Mouse (Mus musculus): Measurements from ENCODE around the gene Setd3.
A peak's percentile ranks its signal among the peaks of the same experiment; 100 is the strongest.
"Not testable (repeated sequence)": the region's sequence is repeated elsewhere in the genome, so short reads cannot be mapped to it uniquely, and the experiment has no call there.

Setd3 gene

GRCm38 (mm10) chr12:108143624-108144498 is 35.3 kb downstream of the Setd3 start:
- no peak for DNase-seq (ENCODE audit: low read depth, low spot score)

DNA sequence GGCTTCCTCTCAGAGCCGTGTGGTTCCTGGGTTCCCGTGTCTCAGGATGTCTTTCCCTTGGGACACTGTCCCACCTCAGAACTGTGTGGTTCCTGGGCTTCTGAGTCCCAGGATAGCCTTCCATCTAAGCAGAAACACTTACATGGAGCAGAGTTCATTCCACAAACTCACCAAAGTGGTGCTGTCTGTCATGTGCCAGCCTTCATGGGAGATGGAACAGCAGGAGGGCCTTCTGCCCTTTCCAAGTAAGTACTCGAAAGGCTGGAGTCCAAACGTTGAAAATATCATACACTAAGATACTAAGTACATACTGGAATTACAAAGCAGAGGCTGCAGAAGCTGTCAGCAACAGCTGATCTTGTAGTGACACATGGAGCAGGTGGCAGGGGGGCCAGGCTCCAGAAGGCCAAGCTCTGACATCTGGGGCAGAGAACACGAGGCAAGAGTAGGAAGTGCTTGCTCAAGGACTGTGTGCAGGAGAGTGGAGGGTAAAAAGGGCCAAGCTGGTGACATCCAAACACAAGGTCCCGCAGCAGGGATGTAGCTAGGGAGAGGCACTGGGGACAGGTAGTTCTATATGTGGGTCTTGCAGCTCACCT is 43.4 kb downstream of the Setd3 start:
- no peak for DNase-seq (ENCODE audit: low read depth, low spot score)

- DNase-seq (ENCODE audit: low read depth, low spot score), result no peak
These were observed 45.9 kb downstream of the Setd3 start for GRCm38 (mm10) chr12:108133181-108133580.

DNA sequence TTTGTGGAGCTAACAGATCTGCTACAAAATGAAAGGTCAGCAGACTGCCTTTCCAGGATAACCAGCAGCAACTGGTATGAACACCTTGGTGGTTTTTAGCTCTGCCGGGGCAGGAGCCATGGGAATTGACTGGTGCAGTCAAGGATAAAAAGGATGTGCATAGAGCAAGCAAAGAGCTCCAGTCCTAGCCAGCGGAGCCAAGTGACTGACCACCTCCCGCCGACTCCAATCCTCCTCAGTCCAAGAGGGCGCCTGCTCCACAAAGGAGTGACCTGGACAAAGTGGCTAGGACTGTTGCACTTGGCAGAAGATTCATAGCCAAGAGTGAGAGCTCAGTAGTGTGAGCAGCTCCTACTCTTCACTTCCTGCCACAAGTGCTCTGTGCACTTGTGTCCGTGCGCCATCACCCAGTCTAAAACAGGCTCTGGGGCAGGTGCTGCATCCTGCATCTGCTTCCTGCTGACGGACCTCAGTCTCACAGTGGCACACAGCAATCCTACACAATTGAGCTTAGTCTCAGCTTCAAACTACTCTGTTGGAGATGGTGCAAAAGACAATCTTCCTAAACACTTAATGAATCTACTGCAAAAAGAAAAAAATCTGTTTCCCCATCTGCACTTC is 46.6 kb downstream of the Setd3 start:
- DNase-seq (ENCODE audit: low read depth, low spot score), result no peak

DNA sequence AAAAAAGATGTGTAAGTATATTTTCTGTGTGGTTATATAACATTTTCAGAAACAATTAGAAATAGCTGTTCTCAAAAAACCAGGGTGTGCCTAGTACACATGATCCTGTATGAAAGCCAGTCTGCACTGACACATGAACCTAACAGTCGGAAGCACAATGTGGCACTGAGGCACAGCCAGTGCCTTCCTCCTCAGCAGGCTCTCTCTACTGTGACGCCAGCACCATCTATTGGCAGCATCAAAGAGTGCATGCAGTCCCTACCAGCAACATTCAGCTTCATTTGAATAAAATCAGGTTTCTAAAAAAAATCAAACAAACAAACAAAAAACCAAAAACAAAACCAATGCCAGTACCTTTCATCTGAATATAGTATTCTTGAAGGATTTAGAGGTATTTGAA is 57.8 kb downstream of the Setd3 start:
- peak; percentile 94 for DNase-seq (ENCODE audit: low read depth, low spot score)

DNA sequence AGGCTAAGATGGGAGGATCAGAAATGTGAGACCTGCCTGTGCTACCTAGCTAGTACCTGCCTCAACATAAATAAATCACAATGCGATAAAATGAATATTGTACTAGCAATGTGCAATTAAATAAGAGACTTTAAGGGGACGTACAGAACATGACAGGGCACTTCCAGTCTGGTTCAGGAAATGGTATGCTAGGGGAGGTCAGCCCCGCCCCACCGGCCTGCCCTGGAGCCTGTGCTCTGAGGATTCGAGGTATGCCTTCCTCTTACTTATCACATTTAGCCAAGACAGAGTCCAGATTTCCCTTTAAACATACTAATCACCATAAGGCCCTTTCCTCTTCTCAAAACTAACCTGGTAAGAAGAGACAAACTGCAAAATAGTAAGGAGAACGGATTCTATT is 58.7 kb downstream of the Setd3 start:
- DNase-seq (ENCODE audit: low read depth, low spot score), result no peak

- DNase-seq (ENCODE audit: low read depth, low spot score), result no peak
These were observed 59.2 kb downstream of the Setd3 start for GRCm38 (mm10) chr12:108119930-108120329.

- DNase-seq (ENCODE audit: low read depth, low spot score), result no peak
These were observed 60.1 kb downstream of the Setd3 start for GRCm38 (mm10) chr12:108118902-108119531.

- DNase-seq (ENCODE audit: low read depth, low spot score), result no peak
These were observed 60.6 kb downstream of the Setd3 start for GRCm38 (mm10) chr12:108118503-108118901.

GRCm38 (mm10) chr12:108111191-108111590 is 67.9 kb downstream of the Setd3 start:
- DNase-seq (ENCODE audit: low read depth, low spot score), result no peak

- DNase-seq (ENCODE audit: low read depth, low spot score), result no peak
These were observed 68.4 kb downstream of the Setd3 start for GRCm38 (mm10) chr12:108110674-108111073.

DNA sequence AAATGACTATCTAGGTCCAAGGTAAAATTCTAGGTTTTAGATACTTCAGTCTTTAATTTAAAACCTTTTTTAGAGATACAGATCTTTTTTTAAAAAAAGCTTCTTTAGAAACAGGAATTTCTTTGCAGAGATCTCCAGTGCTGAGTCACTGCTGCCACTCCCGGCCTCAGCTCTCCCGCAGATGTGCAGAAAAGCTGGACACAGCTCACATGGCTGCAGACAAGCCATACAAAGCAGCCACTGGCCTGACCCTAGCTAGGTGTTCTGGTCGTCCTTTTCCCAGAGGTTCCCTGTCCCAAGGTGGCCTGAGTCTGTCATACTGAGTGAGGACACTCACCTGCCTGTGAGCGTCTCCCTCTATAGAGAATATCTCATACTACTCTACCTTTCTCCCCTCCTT is 69.4 kb downstream of the Setd3 start:
- peak; percentile 44 for DNase-seq (ENCODE audit: low read depth, low spot score)

DNA sequence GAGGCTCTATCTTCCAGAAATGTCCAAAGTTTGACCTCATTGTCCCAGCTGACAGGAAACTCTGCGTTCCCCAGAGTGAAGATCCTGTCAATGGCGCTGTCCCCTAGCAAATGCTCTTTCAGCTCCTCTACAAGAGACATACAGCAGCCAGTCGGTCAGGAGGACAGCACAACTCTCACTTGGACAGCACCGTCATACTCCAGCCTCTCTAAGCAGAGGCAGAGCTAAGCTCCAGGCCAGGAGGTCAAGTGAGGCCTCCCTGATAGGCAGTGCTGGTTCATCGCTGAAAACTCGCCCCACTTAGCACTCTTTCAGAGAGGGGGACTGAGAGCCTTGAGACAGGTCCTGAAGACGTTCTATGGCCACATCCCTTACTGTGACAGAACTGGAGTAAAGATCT is 70.5 kb downstream of the Setd3 start:
- not testable (repeated sequence) for DNase-seq (ENCODE audit: low read depth, low spot score)

DNA sequence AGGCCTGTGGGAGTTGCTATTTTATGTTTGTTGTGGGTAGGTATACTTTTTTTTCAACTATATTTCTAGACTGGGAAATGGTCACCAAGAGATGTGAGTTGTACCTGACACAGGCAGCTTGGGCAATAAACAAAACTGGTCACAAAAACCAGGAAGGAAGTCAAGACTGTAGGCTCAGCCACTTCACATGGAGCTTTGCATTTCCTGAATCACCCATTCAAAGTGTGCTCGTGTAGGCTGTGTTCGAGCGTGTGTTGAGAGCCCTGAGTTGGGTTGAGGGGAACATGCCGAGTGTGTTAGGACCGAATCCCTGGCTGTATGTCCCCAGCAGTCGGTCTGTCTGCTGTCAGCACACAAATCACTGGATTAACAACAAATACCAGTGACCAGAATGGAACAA is 75.8 kb downstream of the Setd3 start:
- DNase-seq (ENCODE audit: low read depth, low spot score), result no peak

- DNase-seq (ENCODE audit: low read depth, low spot score), result no peak
These were observed 77.0 kb downstream of the Setd3 start for GRCm38 (mm10) chr12:108102119-108102518.

DNA sequence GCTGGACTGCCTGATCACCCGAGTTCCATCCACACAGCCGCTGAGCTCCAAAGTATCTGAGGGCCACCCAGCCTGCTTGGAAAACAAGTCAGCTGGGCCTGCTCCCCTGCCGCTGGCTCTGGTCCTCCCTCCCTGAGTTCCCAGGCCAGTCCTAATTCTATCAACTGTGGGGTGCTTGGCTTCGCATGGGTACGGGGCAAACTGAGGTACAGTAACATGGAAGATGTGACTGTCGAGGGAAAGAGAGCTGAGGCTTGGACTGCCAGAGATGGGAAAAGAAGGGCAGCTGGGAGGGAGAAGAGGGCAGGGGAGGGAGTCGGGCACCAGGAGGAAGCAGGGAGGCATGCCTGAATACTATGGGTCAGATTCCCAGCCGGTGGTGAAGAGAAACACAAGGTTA is 78.9 kb downstream of the Setd3 start:
- no peak for DNase-seq (ENCODE audit: low read depth, low spot score)

DNA sequence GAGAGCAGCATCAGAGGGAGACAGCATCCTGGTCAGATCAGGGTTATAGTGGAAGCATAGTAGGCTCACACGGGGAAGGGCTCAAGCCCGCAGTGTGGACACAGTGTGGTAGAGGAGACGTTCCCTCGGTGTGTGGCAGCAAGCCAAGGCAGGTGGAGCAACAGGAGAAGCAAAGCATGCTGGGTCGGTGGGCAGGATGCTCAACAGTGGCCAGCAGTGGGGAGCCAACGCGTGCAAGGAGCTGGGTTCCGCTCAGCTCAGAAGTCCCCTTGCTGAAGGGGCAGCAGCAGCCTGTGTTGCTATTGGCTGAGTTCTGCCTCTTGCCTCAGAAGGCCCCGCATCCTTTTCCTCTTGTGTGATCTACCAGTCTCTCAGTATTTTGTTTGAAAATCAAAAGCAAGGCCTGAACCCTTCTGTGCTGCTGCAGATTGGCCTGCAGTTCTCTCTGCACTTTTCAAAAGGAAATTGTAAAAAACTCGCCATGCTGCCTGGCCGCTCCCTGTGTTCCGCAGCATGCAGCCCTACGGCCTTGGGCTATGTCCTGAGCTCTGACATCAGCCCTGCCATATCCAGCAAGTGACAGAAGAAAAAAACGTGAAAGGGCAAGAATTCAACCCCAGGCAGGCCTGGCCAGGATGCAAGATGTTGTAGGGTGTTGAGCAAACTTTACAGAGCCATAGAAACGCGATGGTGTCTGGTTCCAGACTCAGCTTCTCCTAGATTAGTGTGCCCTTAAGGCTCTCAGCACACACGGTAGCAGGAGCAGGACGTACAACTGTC is 80.7 kb downstream of the Setd3 start:
- DNase-seq (ENCODE audit: low read depth, low spot score), result no peak

DNA sequence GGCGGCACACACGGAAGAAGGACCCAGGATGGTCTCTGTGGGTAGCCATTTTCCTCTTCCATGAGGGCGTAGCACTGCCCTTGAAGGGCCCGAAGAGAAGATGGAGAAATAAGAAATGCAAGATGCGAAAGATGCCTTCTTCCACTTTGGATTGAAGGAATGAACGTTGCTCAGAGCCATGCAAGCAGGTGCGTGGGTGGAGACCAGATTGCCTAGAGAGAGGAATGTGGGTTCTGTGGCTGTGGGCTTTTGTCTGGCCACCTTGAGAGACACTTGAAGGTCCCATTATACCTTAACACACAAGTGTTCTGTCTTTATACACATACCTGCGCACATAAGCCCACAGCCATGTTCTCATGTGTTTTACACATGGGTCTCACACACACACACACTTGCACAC is 81.5 kb downstream of the Setd3 start:
- peak; percentile 52 for DNase-seq (ENCODE audit: low read depth, low spot score)

GRCm38 (mm10) chr12:108088253-108088652 is 90.9 kb downstream of the Setd3 start:
- DNase-seq (ENCODE audit: low read depth, low spot score), result no peak

- no peak for DNase-seq (ENCODE audit: low read depth, low spot score)
These were observed 91.6 kb downstream of the Setd3 start for GRCm38 (mm10) chr12:108087489-108087888.

- DNase-seq (ENCODE audit: low read depth, low spot score), result peak; percentile 48
These were observed 100.9 kb downstream of the Setd3 start for GRCm38 (mm10) chr12:108078122-108078752.
